Mouse (Mus musculus): ENCODE results near the gene Pank2. TPM values are rescaled to one million over a fixed set of nuclear protein-coding genes. Genes with fewer than 3 reads are reported as not detected.
A peak's percentile ranks its signal among the peaks of the same experiment; 100 is the strongest.

Pank2 gene
- total RNA-seq, 2 experiments from 2014 or later: 14.0 to 16.3 TPM

DNA sequence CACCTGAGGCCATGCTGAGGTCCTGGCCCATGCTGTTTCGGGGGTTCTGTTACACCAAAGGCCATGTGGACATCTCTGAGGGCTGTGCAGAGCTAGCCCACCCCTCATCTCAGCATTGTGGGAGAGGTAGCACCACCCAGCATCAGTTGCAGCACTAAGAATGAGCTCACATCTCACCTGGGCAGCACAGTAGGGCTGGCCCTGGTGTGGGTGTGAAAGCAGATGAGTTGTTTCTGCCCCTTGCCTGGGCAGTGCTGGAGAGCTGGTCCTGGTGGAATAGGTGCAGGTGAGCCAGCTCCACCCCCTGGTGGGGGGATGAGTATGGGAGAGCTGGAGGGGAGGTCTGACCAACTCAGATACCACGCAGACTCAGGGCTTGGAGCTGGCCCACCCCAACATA lies 53.9 kb downstream of the Pank2 start:
- no peak for ATAC-seq (replicated peaks; ENCODE audit: low FRiP score, poor library complexity, severe bottlenecking)

DNA sequence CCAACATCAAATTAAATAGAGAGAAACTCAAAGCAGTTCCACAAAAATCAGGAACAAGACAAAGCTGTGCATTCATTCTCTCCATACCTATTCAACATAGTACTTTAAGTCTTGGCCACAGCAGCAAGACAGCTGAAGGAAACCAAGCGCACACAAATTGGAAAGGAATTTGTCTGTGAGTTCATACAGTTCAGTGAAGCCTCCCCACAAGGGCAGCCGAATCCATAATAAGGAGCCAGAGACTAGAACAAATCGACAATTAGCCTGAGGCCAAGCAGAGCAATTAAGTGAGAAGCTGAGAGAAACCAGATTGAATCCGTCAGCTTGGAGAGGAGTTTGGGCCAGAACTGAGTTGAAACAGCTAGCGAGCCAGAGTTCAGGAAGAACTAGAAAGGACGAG lies 57.1 kb downstream of the Pank2 start:
- ATAC-seq (replicated peaks; ENCODE audit: low FRiP score, poor library complexity, severe bottlenecking): no peak

DNA sequence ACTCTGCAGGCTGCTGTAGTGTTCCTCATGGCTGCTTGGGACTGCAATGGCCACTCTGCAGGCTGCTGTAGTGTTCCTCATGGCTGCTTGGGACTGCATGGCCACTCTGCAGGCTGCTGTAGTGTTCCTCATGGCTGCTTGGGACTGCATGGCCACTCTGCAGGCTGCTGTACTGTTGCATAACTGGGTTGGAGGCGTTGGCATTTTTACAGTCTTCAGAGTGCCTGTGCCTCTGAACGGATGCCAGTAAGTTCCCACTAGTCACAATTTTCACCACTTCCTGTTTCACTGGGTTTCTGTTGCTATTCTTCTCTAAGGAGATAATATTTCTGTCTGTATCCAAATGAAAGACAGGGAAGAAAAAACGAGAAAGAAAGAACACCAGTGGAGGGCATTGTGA lies 58.9 kb downstream of the Pank2 start:
- peak; percentile 44; the same call in 1 of the 2 replicates for ATAC-seq (replicated peaks; ENCODE audit: low FRiP score, poor library complexity, severe bottlenecking)

DNA sequence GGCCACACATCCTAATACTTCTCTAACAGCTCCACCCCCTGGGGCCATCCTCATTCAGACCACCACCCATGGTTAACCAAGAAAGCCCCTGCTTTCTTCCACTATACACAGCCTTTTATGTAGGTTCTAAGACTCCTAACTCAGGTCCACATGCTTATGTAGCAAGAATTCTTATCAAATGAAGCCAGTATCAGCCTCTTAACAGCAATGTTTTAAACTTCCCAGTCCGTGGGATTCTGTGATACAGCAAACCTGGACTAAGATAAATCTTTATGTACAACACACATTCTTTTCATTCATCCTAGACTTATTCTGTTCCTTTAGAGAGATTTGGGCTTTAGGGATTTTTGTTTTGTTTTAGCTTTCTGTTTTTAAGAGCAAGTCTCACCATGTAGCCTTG lies 61.4 kb downstream of the Pank2 start:
- no peak for ATAC-seq (replicated peaks; ENCODE audit: low FRiP score, poor library complexity, severe bottlenecking)

DNA sequence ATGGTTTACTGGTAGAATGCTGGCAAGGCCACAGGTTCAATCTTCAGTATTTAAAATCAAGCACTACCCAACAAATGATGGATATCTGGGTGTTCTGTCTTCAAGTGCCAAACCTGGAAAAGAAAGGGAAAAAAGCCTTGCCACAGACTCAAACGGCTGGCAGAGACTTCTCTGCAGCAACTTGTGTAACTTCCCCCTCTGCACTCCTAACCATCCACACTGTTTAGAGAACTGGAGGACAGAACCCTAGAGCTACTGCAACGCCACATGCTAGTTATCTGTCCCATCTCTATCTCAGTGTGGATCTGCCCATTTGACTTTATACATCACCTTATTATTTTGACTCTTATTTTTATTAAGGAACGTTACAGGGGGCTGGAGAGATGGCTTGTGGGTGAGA lies 63.7 kb downstream of the Pank2 start:
- no peak for ATAC-seq (replicated peaks; ENCODE audit: low FRiP score, poor library complexity, severe bottlenecking)

DNA sequence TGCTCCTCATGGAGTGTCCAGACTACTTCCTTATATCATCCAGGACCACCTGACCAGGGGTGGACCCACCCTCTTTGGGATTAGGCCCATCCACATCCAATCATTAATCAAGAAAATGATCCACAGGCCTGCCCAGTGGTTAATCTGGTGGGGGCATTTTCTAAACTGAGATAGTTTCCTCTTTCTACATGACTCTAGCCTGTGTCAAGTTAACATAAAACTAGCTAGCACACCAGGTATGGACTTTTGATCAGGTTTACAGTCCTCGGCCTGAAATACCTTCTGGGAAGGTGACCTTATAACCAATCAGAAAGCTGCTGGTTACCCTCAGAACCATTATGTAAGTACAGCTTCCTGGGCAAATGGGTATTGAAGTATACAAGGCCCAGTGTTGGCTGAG lies 66.7 kb downstream of the Pank2 start:
- ATAC-seq (replicated peaks; ENCODE audit: low FRiP score, poor library complexity, severe bottlenecking): no peak

DNA sequence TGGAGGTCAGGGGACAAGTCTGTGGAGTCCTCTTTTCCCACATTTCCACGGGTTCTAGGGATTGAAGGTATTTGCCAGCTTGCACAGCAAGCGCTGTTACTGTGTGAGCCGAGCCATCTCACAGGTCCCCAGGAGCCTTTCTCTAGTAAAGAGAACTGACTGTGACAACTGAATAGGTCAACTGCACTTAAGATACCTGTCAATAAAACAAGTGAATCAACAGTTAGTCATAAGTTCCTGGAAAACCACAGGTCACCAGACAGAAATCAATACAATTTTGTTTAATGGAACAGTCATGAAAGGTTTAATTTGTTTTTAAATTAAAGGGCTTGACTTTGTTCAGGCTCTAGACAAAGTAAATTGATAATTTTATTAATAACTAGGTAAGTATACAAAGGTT lies 68.3 kb downstream of the Pank2 start:
- ATAC-seq (replicated peaks; ENCODE audit: low FRiP score, poor library complexity, severe bottlenecking): no peak

DNA sequence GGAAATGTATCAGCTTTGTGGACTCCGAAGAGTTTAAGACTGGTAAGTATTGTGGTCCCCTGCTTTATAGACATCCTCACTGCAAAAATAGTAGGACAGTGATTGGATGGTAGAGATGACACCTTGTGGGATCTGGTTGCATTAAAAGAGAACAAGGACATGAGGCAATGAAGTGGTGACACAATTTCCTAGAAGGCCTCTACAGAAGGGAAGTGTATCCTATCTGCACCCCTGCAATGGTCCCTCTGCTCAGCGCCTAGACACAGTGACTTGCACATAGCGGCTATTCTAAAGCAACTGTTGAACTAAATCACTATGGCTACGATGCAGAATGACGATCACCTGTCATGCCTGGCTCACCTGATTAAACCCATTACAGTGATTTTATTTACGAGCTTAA lies 75.3 kb downstream of the Pank2 start:
- no peak for ATAC-seq (replicated peaks; ENCODE audit: low FRiP score, poor library complexity, severe bottlenecking)

DNA sequence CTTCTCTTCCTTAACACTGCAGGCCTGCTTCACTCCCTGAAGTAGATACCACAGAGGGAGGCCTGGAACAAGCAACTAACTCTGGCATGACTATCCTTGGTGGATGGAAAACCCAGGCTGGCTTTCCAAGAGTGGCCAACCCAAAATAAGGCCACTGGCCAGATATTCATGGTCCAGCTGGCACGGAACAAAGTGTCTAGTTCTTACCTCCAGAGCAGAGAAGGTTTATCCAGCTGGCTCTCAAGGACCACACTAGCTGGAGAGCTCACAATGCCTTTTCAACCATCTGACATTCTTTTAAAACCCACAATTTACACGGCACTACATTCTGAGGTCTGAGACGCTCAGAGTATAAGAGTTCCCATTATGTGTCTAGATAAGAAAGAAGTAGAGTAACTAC lies 82.2 kb downstream of the Pank2 start:
- ATAC-seq (replicated peaks; ENCODE audit: low FRiP score, poor library complexity, severe bottlenecking): no peak

DNA sequence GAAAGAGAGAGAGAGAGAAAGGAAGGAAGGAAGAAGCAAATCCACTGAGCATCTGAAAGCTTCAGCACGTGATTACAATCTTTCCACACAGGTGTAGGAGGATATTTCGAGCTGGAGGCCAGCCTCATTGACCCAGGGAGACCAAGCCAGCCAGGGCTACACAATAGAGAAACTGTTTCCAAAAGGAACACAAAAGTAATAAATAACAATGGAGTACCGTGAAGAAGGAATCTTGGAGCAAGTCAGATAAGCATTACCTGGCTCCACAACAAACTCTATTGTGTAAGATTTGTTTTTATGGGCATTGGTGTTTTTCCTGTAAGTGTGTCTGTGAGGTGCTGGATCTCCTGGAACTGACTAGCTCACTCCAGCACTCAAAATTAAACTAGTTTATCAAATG lies 83.3 kb downstream of the Pank2 start:
- ATAC-seq (replicated peaks; ENCODE audit: low FRiP score, poor library complexity, severe bottlenecking): no peak

Other genes starting within 250 kb of the Pank2 start
- gene Gfra4, start 219.4 kb upstream of the Pank2 start, total RNA-seq (2015; ENCODE audit: low replicate concordance): 2.1 TPM in 1 of 2 replicates, not detected in the other
- not detected in 2 replicates for gene Gfra4, start 219.4 kb upstream of the Pank2 start, total RNA-seq (2017; ENCODE audit: low replicate concordance)
- 0.38 and 1.9 TPM in 2 replicates for gene Adam33, start 198.7 kb upstream of the Pank2 start, total RNA-seq (2015; ENCODE audit: low replicate concordance)
- gene Adam33, start 198.7 kb upstream of the Pank2 start, total RNA-seq (2017; ENCODE audit: low replicate concordance): 4.9 and 12.1 TPM in 2 replicates
- 3.3 and 4.8 TPM in 2 replicates for gene Siglec1, start 175.7 kb upstream of the Pank2 start, total RNA-seq (2015; ENCODE audit: low replicate concordance)
- gene Siglec1, start 175.7 kb upstream of the Pank2 start, total RNA-seq (2017; ENCODE audit: low replicate concordance): 1.4 and 1.5 TPM in 2 replicates
- gene Hspa12b, start 135.2 kb upstream of the Pank2 start, total RNA-seq (2015; ENCODE audit: low replicate concordance): not detected in 2 replicates
- gene Hspa12b, start 135.2 kb upstream of the Pank2 start, total RNA-seq (2017; ENCODE audit: low replicate concordance): 0.14 TPM in 1 of 2 replicates, not detected in the other
- not detected in 2 replicates for gene Gm11037, start 129.0 kb upstream of the Pank2 start, total RNA-seq (2015; ENCODE audit: low replicate concordance)
- not detected in 2 replicates for gene Gm11037, start 129.0 kb upstream of the Pank2 start, total RNA-seq (2017; ENCODE audit: low replicate concordance)
- gene 1700037H04Rik, start 102.4 kb upstream of the Pank2 start, total RNA-seq (2015; ENCODE audit: low replicate concordance): 77.1 and 92.0 TPM in 2 replicates
- 33.9 and 49.3 TPM in 2 replicates for gene 1700037H04Rik, start 102.4 kb upstream of the Pank2 start, total RNA-seq (2017; ENCODE audit: low replicate concordance)
- gene Cenpb, start 82.4 kb upstream of the Pank2 start, total RNA-seq (2015; ENCODE audit: low replicate concordance): 0.96 and 3.8 TPM in 2 replicates
- gene Cenpb, start 82.4 kb upstream of the Pank2 start, total RNA-seq (2017; ENCODE audit: low replicate concordance): 6.4 and 7.7 TPM in 2 replicates
- gene Cdc25b, start 75.5 kb upstream of the Pank2 start, total RNA-seq (2015; ENCODE audit: low replicate concordance): 160 and 210 TPM in 2 replicates
- 363 and 459 TPM in 2 replicates for gene Cdc25b, start 75.5 kb upstream of the Pank2 start, total RNA-seq (2017; ENCODE audit: low replicate concordance)
- 0.63 TPM in 1 of 2 replicates, not detected in the other for gene Spef1, start 75.2 kb upstream of the Pank2 start, total RNA-seq (2015; ENCODE audit: low replicate concordance)
- gene Spef1, start 75.2 kb upstream of the Pank2 start, total RNA-seq (2017; ENCODE audit: low replicate concordance): 3.1 and 4.2 TPM in 2 replicates
- 18.2 and 36.5 TPM in 2 replicates for gene Ap5s1, start 55.4 kb upstream of the Pank2 start, total RNA-seq (2015; ENCODE audit: low replicate concordance)
- 18.7 and 21.0 TPM in 2 replicates for gene Ap5s1, start 55.4 kb upstream of the Pank2 start, total RNA-seq (2017; ENCODE audit: low replicate concordance)
- gene Mavs, start 28.4 kb upstream of the Pank2 start, total RNA-seq (2015; ENCODE audit: low replicate concordance): 24.6 and 32.8 TPM in 2 replicates
- 20.9 and 22.6 TPM in 2 replicates for gene Mavs, start 28.4 kb upstream of the Pank2 start, total RNA-seq (2017; ENCODE audit: low replicate concordance)
- gene Rnf24, start 90.4 kb downstream of the Pank2 start, total RNA-seq (2015; ENCODE audit: low replicate concordance): 0.84 and 3.5 TPM in 2 replicates
- gene Rnf24, start 90.4 kb downstream of the Pank2 start, total RNA-seq (2017; ENCODE audit: low replicate concordance): 0.42 and 0.43 TPM in 2 replicates
- 250 and 267 TPM in 2 replicates for gene Smox, start 229.0 kb downstream of the Pank2 start, total RNA-seq (2015; ENCODE audit: low replicate concordance)
- 332 and 572 TPM in 2 replicates for gene Smox, start 229.0 kb downstream of the Pank2 start, total RNA-seq (2017; ENCODE audit: low replicate concordance)